Mouse (Mus musculus): ENCODE results near the gene Got1.

The Got1 gene

GRCm38 (mm10) chr19:43463546-43464293, 60.7 kb downstream of the Got1 start:
- in situ Hi-C loops (cut with MboI; ENCODE audit: low pct_unique_long_range_greater_than_20kb in 1 of 2, low sequenced_read_pairs in 2 of 2, unreplicated experiment in 1 of 2) = no loop called here

- in situ Hi-C loops (cut with MboI; ENCODE audit: low pct_unique_long_range_greater_than_20kb in 1 of 2, low sequenced_read_pairs in 2 of 2, unreplicated experiment in 1 of 2) = no loop called here
These were observed 62.3 kb downstream of the Got1 start for GRCm38 (mm10) chr19:43462141-43462540.

- in situ Hi-C loops (cut with MboI; ENCODE audit: low pct_unique_long_range_greater_than_20kb in 1 of 2, low sequenced_read_pairs in 2 of 2, unreplicated experiment in 1 of 2) = no loop called here
These were observed 63.9 kb downstream of the Got1 start for GRCm38 (mm10) chr19:43460481-43460880.

GRCm38 (mm10) chr19:43459948-43460347, 64.5 kb downstream of the Got1 start:
- in situ Hi-C loops (cut with MboI; ENCODE audit: low pct_unique_long_range_greater_than_20kb in 1 of 2, low sequenced_read_pairs in 2 of 2, unreplicated experiment in 1 of 2) = no loop called here

GRCm38 (mm10) chr19:43453025-43453424, 71.4 kb downstream of the Got1 start:
- in situ Hi-C loops (cut with MboI; ENCODE audit: low pct_unique_long_range_greater_than_20kb in 1 of 2, low sequenced_read_pairs in 2 of 2, unreplicated experiment in 1 of 2) = no loop called here

GRCm38 (mm10) chr19:43452176-43452575, 72.2 kb downstream of the Got1 start:
- in situ Hi-C loops (cut with MboI; ENCODE audit: low pct_unique_long_range_greater_than_20kb in 1 of 2, low sequenced_read_pairs in 2 of 2, unreplicated experiment in 1 of 2) = no loop called here

GRCm38 (mm10) chr19:43451563-43451962, 72.8 kb downstream of the Got1 start:
- in situ Hi-C loops (cut with MboI; ENCODE audit: low pct_unique_long_range_greater_than_20kb in 1 of 2, low sequenced_read_pairs in 2 of 2, unreplicated experiment in 1 of 2) = no loop called here

Measured in mouse embryonic stem cell (cell line).